Comparison of ENCODE assay signal across 20 mouse cellular contexts in the genomic region with DNA sequence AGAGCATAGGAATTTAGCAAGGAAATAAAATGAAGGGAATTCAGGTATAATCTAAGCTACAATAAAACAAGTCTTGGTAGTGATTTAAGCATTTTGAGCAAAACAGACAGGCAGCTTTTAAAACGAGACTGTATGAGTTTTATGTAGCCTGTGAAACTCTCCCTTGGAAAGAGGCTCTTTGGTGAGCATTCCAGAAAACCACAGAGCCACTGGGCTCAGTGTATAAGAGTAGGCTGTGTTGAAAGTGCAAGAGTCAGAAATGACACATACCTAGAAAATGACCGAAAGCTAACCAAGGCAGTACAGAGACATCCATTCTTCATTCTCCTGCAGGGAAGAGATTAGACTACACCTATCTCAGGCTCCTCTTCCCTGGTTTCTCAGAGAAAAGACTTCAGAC. TPM values are rescaled to one million over a fixed set of nuclear protein-coding genes. Genes with fewer than 3 reads are reported as not detected.
A peak's percentile ranks its signal among the peaks of the same experiment; 100 is the strongest.
DNase-seq lines count a peak whose midpoint lies in the region; ATAC-seq lines count a peak whose summit lies in the region.
"Had no signal": no experiment of that assay in that cellular context is flagged by ENCODE, and none has a peak within 500 bp of the region (broad histone marks: within the 10 kb centered on the region; RNA-seq: fewer than 3 reads in every experiment).

No protein-coding gene starts in this region.

- peak; percentile 44; the same call in 1 of the 2 replicates for ATAC-seq in limb, embryonic 13.5 days (ENCODE audit: low FRiP score, low read depth)
- ATAC-seq: activated CD4-positive, CD25-positive, alpha-beta regulatory T cell, adult 4 months; forebrain, postnatal 0 days; hindbrain, postnatal 0 days had no signal

- no peaks in the 10 kb centered on the region for H3K27me3 ChIP-seq in limb, embryonic 13.5 days
- H3K27me3 ChIP-seq: embryonic facial prominence, embryonic 15.5 days; forebrain, embryonic 12.5 days; heart, embryonic 15.5 days; hindbrain, embryonic 13.5 days had no signal

- H3K4me3 ChIP-seq in limb, embryonic 13.5 days = no peak overlapping the region
- H3K4me3 ChIP-seq: embryonic facial prominence, embryonic 15.5 days; forebrain, embryonic 12.5 days; heart, adult 2 months; heart, embryonic 15.5 days; hindbrain, embryonic 13.5 days had no signal

- H3K9ac ChIP-seq in limb, embryonic 13.5 days = no peak overlapping the region
- H3K9ac ChIP-seq: embryonic facial prominence, embryonic 15.5 days; forebrain, embryonic 12.5 days; forebrain, postnatal 0 days; heart, embryonic 15.5 days; hindbrain, embryonic 13.5 days had no signal

- peak; percentile 88 for DNase-seq in 3T3-L1 (ENCODE audit: low read depth, low spot score)
- peak; percentile 74 for DNase-seq in NIH3T3 (ENCODE audit: low read depth)
- no peak for DNase-seq in cerebellum, postnatal 36 days
- DNase-seq in T-cell, adult 2 months (ENCODE audit: low spot score) = no peak
- DNase-seq in kidney, adult 11 months = no peak
- DNase-seq: adrenal gland, postnatal 14 days; cerebellum, adult 18-20 months; cerebellum, adult 9-11 months; forebrain, postnatal 0 days; gastrocnemius, postnatal 14 days; heart, adult 2 months; heart, postnatal 14 days had no signal

- H3K4me1 ChIP-seq in limb, embryonic 13.5 days = peaks cover 24% of the 10 kb centered on the region
- H3K4me1 ChIP-seq: forebrain, embryonic 12.5 days; hindbrain, embryonic 13.5 days had no signal

- no peak overlapping the region for H3K4me2 ChIP-seq in limb, embryonic 13.5 days (replicated peaks)
- H3K4me2 ChIP-seq: embryonic facial prominence, embryonic 15.5 days; forebrain, embryonic 12.5 days; heart, embryonic 11.5 days; heart, embryonic 15.5 days; hindbrain, embryonic 13.5 days had no signal

- no peaks in the 10 kb centered on the region for H3K9me3 ChIP-seq in limb, embryonic 13.5 days
- H3K9me3 ChIP-seq: embryonic facial prominence, embryonic 15.5 days; forebrain, embryonic 12.5 days; heart, embryonic 15.5 days; hindbrain, embryonic 13.5 days had no signal

- no peaks in the 10 kb centered on the region for H3K36me3 ChIP-seq in limb, embryonic 13.5 days
- H3K36me3 ChIP-seq: embryonic facial prominence, embryonic 15.5 days; forebrain, embryonic 12.5 days; heart, embryonic 15.5 days; hindbrain, embryonic 13.5 days had no signal

- H3K27ac ChIP-seq in limb, embryonic 13.5 days = peak overlapping the region; percentile 69; the same call in 1 of the 2 replicates
- H3K27ac ChIP-seq: embryonic facial prominence, embryonic 15.5 days; forebrain, embryonic 12.5 days; heart, adult 2 months; heart, embryonic 15.5 days; hindbrain, embryonic 13.5 days; hindbrain, postnatal 0 days had no signal

- WGBS in limb, embryonic 13.5 days = 42% methylated on average over 2 of the region's 2 CpGs

RNA-seq across cellular contexts. Expression of a gene that starts 21.4 kb away (rescaled TPM):
- polyA plus RNA-seq in limb, embryonic 13.5 days (2015; fragmentation: Nextera tagmentation; extraction: Ambion mirVana) = 22.6 and 24.8 TPM in 2 replicates

Comparison
In these comparisons a context has a peak if more than half of its experiments do, and no peak if none do; other contexts are left out.
1. DNase-seq: peak in 3T3-L1 (single experiment) and NIH3T3 (single experiment); none in cerebellum, postnatal 36 days (0 of 2), T-cell, adult 2 months (single experiment) and kidney, adult 11 months (single experiment).